Mouse (Mus musculus): ENCODE results near the gene Aldh1l1.

DNA sequence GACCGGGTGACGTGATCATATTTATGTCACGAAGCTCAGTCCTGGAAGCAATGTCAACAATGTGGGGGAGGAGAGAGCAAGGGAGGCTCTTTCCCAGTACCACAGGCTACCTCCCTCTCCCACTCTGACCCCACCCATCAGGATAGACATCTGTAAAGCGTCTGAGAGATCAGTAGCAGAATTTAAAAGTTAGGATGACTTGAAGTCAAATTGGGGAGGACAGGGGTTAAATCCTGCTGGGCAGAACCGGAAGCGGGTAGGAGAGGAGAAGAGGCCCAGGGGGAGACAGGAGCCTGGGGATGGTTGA lies 135.3 kb downstream of the Aldh1l1 start:
- no peak for TF ChIP-seq CTCF (IDR thresholded peaks at IDR 0.05; ENCODE audit: low read depth, low read length)
- no peak for TF ChIP-seq POLR2A (IDR thresholded peaks at IDR 0.05; ENCODE audit: insufficient read depth, low read length)
